Mouse (Mus musculus): ENCODE data around the gene Gm21775. TPM values are rescaled to one million over a fixed set of nuclear protein-coding genes. Genes with fewer than 3 reads are reported as not detected.

Gm21775 gene
- polyA plus RNA-seq (2015; fragmentation: Nextera tagmentation; extraction: Ambion mirVana) = not detected in 2 replicates

GRCm38 (mm10) chrY:10553153-10553552 is at the start of gene Gm21775:
Gene Gm21775, plus strand, starts transcription at chrY:10553453.

DNA sequence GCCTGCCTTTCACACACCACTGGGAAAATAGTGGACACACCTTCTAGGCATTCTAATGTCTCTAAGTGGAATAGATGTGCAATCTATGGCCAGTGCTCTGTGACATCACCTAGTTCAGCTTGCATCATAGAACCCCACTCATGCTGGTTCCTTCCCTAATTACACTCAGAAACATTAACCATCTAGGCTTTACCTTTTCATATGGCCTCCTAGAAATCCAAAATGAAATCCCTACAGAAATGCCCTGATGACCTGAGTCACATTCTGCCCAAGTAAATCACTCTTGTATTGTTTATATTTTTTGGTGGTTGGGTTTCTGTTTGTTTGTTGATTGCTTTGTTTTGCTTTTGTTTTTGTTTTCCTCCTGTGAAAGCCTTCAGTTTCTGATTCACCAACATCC is 17.3 kb upstream of the Gm21775 start, which contains the start of gene Gm20737:
Gene Gm20737 (minus strand): TSS at position 101 of the 400 bp plus-strand sequence.

Other genes starting within 250 kb of the Gm21775 start
- not detected in 2 replicates for gene Gm20834, start 228.9 kb upstream of the Gm21775 start, polyA plus RNA-seq (2015; fragmentation: Nextera tagmentation; extraction: Ambion mirVana)
- not detected in 2 replicates for gene Gm28510, start 140.7 kb upstream of the Gm21775 start, polyA plus RNA-seq (2015; fragmentation: Nextera tagmentation; extraction: Ambion mirVana)
- not detected in 2 replicates for gene Gm20737, start 17.4 kb upstream of the Gm21775 start, polyA plus RNA-seq (2015; fragmentation: Nextera tagmentation; extraction: Ambion mirVana)
- not detected in 2 replicates for gene Gm21900, start 62.9 kb downstream of the Gm21775 start, polyA plus RNA-seq (2015; fragmentation: Nextera tagmentation; extraction: Ambion mirVana)
- gene Gm20777, start 199.0 kb downstream of the Gm21775 start, polyA plus RNA-seq (2015; fragmentation: Nextera tagmentation; extraction: Ambion mirVana) = not detected in 2 replicates